Mouse (Mus musculus) thymus, postnatal 25 days (tissue): ENCODE results near the gene Hfe2.

ENCODE experiments used
- DNase-seq: peaks from one replicate; pipeline ENCODE4 v3.0.0; 2022

The Hfe2 gene

GRCm38 (mm10) chr3:96576690-96577541, 51.9 kb downstream of the Hfe2 start, which contains the start of gene Gm16253:
Gene Gm16253, plus strand, starts transcription at chr3:96576984.
- peak; percentile 83 for DNase-seq

GRCm38 (mm10) chr3:96577566-96577965, 52.6 kb downstream of the Hfe2 start:
- DNase-seq, result no peak
